Mouse (Mus musculus) liver, embryonic 14.5 days (tissue): ENCODE measurements at regions not wholly inside any gene's neighbourhood (a gene's known extent, or its start where the extent isn't known, plus 50 kb on each side); places are given as distances from the start of the nearest gene placed in this dataset.

Experiments
- CTCF ChIP-seq: IDR thresholded peaks from 2 replicates; pipeline ENCODE4 v1.5.1; 2016; ENCODE audit warnings: antibody characterized with exemption, low read depth, control low read depth
- EP300 ChIP-seq: IDR thresholded peaks from 2 replicates; pipeline ENCODE4 v1.6.1; 2016; ENCODE audit warnings: antibody characterized with exemption, low read depth

GRCm38 (mm10) chr2:101021515-101021914 is 603.0 kb upstream of the Rag2 start:
- TF ChIP-seq CTCF = no peak
- no peak for TF ChIP-seq EP300
